Mouse (Mus musculus) liver (tissue): Measurements from ENCODE around the gene Thrb.

Experiments
- DNase-seq: peaks from one replicate; pipeline ENCODE4 v3.0.0-alpha.2; 2020; ENCODE audit warnings: mixed read lengths

Gene Thrb

GRCm38 (mm10) chr14:17786249-17786648 is 126.2 kb downstream of the Thrb start:
- DNase-seq, result no peak

DNA sequence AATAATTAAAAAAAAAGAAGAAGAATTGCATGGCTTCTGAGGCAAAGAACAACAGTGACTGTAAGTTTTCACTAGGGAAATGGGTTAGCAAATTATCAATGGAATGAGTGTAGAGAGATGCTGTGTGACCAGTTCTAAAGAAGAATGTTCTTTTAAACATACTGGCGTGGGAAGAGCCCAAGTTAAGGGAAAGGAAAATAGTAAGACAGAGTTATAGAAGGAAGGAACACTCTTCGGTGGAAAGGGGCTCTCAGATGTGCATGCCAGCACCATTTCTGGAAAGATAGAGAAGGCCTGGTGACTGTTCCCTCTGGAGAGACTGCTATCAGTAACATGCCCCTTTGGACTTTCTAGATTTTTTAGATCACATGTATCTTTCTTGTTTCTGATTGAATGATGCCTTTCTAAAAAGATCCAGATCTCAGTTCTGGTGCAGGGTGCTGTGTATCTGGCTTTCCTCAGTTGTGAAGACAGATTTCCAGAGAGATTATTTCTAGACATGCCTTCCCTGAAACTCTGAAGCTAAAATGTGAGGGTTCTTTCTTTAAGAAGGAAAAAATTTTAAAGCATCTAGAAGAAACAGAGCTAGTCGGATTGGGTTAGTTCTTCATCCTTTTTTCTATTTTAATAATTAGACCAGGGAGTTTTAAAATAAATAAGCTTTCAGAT is 144.0 kb downstream of the Thrb start:
- no peak for DNase-seq

- no peak for DNase-seq
These were observed 151.0 kb downstream of the Thrb start for GRCm38 (mm10) chr14:17811051-17811450.

DNA sequence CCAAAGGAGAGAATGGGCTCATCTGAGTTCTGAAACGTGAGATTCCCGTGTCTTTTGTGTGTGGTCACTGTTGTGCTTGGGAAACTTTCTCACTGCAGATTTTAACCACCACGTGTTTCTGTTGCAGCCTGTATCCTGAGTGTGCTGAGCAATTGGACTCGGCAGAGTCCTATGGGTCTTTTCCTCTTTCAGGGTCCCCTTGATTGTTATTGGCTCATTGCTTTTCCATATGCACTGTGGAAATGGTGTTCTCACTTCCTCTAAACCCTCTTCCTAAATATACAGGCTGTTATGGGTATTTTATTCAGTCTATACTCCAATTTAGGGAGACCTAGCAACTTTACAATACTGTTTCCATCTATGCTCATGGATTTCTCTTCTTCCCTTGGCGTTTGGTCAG is 152.4 kb downstream of the Thrb start:
- DNase-seq, result no peak

DNA sequence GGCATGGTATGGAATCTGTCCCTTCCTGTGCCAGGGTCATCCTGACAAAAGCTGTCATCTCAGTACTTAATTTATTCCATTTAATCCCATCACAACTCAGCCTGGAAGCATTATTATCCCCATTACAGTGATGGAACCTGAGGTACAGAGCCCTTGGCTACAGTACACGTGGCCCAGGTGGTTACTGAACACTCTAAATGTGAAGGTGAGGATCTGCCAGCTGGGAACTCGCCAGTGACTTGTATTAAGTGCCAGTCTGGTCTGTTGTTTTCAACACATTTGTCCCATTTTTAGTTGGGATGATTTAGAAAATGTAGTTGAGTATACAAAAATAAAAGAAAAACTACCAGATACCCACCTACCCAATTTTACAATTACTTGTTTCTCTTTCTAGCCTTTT is 155.0 kb downstream of the Thrb start:
- DNase-seq, result no peak

DNA sequence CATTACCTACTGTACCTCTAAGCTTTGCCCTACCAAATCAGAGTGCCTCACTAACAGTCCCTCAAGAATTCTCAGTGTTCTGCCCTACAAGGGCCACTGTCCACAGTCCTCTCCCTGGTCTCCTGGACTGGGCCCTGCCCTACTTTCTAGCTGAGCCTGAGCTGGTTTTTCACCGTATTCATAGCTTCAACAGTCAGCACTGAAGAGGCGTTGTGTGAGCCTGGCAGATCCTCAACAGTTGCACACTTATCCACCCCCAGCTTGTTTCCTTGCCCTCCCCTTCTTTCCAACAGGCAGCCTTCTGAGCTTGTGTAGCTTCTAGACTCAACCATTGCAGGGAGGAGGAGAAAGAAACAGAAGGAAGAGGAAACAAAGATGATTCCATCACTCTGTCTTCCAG is 158.0 kb downstream of the Thrb start:
- DNase-seq, result no peak

GRCm38 (mm10) chr14:17822754-17823153 is 162.7 kb downstream of the Thrb start:
- DNase-seq, result no peak

- DNase-seq, result no peak
These were observed 167.3 kb downstream of the Thrb start for GRCm38 (mm10) chr14:17827401-17827800.

GRCm38 (mm10) chr14:17835738-17836137 is 175.7 kb downstream of the Thrb start:
- DNase-seq, result no peak

DNA sequence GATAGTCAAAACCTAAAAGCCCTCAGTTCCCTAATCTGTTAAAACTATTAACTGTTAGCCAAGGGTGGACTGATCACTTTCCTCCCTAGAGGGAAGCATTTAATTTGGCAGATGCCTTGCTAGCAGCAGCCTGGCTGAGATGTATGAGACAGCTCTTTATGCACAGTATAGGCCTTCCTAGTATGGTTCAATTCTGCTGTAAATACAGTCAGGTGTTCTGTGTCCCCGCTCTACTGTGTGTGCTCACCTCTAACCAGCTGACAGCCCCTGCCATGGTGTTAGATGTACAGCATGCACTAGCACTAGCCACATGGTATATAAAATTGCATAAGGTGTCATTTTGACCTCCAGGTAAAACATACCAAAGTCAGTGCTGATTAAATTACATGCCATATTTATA is 176.7 kb downstream of the Thrb start:
- DNase-seq, result no peak

DNA sequence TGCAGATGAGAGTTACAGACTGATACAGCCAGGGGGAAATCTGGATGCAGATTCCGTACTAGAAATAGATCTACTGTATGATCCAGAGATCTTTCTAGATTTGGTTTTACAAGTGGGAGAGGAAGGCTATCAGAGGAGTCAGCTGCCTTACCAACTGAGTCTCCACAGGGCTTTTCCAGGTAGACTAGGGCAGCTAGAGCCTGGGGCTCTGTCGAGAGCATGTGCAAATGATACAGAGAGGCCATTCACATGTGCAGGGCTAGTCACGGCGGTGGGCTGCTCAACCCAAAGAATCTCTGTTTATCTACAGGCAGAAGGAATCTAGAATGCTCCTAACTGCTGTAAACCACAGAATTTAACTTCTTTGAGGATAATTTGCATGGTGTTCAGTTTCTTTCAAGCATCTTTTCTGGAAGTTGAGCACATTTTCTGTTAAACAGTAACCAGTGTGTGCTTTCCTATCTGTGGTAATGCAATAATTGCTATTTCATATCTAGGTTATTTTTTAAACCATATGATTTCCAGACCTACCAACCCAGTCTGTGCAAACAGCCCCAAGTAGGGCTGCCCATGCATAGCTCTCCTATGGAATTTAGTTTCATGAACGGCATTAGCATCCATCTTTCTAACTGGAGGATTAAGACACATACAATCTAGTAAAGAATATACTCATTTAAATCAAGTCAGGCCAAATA is 185.1 kb downstream of the Thrb start:
- DNase-seq, result no peak

DNA sequence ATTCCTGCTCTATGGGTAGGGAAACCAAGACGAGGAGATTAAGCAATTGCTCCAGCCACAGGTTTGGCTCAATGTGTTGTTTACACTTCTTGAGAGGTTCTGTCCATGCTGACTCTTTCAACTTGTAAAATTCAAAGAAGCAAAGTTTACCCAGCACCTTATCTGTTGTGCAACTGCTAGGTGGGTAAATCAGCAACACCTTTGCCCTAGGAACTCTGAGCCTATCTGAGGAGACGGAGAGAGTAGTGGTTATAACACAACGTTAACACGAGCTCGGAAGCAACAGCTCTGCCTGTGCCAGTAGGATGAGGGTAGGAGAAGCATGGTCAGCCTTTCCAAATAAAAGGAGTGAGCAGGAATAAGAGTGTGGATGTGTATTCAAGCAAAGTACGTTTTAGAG is 185.8 kb downstream of the Thrb start:
- no peak for DNase-seq

DNA sequence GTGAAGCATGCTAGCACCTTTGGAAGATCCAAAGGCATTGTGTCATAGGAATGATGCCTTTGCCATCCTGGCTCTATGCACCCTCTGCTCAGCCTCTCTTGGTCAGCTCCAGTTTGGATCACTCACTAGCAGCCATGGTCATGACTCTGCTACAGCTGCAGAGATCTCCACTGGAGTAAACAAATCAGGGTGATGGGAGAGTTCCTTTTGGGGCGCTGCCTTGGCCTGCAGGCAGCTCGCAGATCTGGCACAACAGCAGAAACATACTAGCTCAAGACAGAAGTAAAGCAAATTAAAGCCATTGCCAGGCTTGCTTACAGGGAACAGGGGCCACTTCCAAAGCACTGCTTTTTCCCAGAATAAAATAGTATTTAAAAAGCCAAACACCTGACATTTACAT is 186.6 kb downstream of the Thrb start:
- DNase-seq, result no peak

DNA sequence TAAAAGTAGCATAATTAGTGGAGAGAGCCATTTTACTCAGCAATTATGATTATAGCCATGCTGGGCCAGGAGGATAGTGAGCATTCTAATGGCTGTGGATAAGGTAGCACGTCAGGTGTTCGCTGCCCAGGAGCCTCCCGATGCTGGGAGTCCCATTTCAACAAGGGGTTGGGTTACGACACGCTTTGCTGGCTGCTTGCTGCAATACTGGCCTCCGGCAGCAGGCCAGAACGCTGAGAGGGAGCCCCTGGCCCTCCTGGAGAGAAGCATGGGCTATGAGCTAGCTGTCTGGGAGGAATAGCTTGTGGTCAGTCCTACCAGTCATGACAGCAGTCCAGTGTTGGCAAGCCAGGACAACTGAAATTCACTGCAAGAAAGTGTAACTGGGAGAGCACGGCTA is 187.2 kb downstream of the Thrb start:
- peak; percentile 10 for DNase-seq

DNA sequence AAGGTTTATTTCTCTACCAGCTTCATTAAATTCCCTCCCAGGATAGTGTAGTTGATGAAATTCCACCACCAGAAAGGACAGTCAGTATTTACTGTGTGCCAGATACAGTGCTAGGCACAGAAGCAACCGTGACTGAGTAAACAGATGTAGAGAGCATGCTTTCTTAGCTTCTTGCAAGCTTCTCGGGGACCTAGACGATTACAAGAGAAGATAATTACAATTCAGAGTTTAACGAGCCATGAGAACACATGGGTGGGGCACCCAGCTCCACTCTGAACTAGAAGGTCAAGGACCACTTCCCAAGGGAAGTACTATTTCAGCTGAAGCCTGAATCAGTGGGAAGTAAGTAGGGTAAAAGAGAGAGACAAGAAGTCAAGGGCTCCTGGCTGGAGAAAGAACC is 190.3 kb downstream of the Thrb start:
- no peak for DNase-seq

- no peak for DNase-seq
These were observed 192.2 kb downstream of the Thrb start for GRCm38 (mm10) chr14:17852236-17852635.

- no peak for DNase-seq
These were observed 199.8 kb downstream of the Thrb start for GRCm38 (mm10) chr14:17859790-17860385.

DNA sequence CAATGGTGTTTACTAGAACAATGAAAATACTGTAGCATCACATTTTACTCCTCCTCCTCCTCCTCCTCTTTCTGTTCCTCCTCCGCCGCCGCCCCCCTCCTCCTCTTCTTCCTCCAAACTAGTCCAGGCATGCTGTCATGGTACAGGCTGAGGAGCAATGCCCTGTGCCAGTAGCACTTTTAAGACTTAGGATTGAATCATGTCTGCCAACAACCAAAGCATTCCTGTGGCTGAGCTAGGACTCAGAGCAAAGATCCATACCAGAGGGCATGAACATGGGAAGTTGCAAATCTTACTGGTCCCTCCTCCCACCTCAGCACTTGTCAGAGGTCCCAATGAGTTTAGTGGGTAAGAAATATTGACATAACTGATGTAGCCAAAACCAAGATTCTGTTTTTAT is 202.6 kb downstream of the Thrb start:
- DNase-seq, result no peak

DNA sequence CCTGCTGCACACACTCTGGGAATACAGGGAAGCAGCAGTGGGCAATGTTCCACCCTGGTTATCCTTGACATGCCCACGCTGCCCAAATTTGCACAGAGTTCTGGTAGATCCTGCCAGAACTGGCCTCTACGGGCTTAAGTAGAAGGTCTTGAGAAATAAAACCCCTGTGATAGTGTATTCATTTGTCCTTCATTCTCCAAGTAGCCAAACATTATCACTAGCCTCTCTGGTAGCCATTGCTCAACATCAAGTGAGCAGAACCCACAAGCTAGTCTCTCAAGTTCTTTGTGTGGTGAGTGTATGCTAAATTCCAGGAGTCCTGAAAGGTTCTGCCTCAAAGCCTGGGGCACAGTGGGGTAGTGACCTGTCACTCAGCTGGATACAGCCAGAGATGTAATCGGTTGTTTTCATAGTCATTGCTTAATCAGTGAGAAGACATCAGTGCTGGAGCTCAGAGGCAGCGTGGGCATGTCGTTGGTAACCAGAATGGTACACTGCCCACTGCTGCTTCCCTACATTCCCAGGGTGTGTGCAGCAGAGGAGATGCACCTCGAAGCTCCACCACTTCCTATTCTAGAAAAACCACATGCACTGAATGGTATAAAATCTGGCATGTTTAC is 203.8 kb downstream of the Thrb start:
- DNase-seq, result no peak

DNA sequence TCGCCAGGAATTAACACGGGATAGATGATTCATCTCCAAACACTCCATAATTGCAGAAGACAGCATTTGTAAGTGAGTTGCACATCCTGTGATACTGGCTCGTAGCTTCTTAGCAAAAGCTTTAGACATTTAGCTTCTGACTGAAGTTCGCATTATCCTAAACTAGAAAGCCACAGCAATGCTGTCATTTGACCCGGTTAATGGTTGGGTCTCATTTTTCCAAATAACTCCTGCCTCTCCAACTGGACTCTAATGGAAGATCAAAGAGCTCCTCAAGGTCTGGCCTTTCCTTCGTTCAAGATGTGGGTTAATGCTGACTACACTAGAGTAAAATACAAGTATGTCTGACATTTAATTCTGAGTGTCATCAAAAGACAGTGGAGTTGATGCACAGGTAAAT is 208.3 kb downstream of the Thrb start:
- DNase-seq, result no peak

DNA sequence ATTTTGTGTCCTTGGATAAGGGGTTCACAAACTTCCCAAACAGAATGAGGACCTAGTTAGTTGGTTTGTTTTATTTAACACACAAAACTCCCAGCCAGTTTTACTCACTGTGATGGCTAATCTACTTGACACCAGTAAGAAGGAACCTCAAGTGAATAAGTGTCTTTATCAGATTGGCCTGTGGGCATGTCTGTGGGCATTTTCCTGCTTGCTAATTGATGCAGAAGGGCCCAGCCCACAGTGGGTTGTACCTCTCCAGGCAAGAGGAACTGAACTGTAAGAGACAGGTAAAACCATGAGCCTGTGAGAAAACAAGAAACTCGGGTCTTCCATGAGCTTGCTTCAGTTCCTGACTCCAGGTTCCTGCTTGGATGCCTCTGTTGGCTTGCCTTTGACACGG is 215.9 kb downstream of the Thrb start:
- DNase-seq, result no peak

GRCm38 (mm10) chr14:17879446-17879845 is 219.4 kb downstream of the Thrb start:
- DNase-seq, result peak; percentile 7

DNA sequence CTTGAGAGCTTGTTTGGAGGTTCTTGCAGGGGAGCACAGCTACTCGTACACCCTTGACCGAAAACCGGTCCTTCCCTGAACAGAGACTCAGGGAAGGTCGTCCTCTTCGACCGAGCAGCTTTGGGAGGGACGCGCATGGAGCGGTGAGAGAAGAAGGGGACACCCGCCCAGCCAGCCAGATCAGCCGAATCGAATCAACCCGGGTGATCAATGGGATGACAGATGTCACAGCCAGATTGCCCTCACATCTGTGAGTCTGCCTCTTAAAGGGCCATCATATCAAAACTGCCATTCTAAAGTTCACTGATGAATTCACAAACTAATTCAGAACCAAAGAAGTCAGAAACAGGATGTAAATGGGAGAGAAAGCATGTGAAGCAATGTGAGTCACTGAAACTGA is 224.8 kb downstream of the Thrb start:
- DNase-seq, result no peak

DNA sequence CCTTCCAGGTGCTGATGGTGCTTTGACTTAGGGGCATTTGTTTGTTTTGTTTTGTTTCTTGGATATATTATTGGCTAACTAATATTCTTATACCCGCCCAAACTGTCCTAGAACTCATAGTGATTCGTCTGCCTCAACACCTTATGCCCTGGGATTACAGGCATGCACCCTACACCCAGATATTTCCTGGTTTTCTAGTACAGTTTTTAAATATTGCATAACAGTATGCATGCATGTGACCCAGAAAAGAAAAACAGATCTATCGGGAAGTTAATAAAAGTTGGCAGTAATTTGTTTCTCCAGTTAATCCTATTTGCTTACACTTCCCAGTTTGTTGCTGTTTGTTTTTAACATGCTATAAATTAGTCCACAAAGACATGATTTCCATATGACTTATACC is 225.3 kb downstream of the Thrb start:
- no peak for DNase-seq
